Mouse (Mus musculus) erythroblast, embryonic 14.5 days (primary cell): ENCODE measurements around the gene Tmprss11a.

Source experiments
- GATA1 ChIP-seq: IDR thresholded peaks from 2 replicates; pipeline ENCODE4 v1.6.1; 2012; ENCODE audit warnings: low read length, inconsistent platforms, mixed read lengths
- TAL1 ChIP-seq: IDR thresholded peaks from 3 replicates; pipeline ENCODE4 v1.6.1; 2012; ENCODE audit warnings: low read length, inconsistent platforms, mixed read lengths

DNA sequence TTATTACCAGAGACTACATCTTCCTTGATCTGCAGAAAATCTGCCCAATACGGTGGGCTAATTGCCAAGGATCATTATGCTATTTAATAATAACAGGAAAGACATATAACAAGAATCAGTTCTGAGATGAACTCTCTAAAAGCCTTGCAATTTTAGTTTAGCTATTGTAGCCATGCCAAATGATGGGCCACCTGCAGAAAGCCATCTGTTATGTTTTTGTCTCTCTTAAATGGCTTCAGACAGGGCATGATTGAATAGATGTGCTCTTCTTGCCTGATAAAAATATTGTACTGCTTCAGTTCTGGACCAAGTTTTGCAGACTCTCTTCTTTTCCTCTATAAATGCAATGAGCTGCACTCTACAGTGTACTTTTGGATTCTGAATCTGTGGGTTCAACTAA, 24.7 kb upstream of the Tmprss11a start:
- no peak for TF ChIP-seq GATA1
- no peak for TF ChIP-seq TAL1
